Mouse (Mus musculus) embryonic facial prominence, embryonic 13.5 days (tissue): ENCODE results near the gene Klhl7. TPM values are rescaled to one million over a fixed set of nuclear protein-coding genes. Genes with fewer than 3 reads are reported as not detected.
"Not testable (repeated sequence)": the region's sequence is repeated elsewhere in the genome, so short reads cannot be mapped to it uniquely, and the experiment has no call there.

Experiments
- ATAC-seq: fragments of 200-750 bp; cut with Nextera tagmentation; 2 replicates; pipeline ENCODE4 v1.8.0; 2017; ENCODE audit warnings: low read depth; ENCODE audit not compliant: insufficient number of reproducible peaks, insufficient read depth, low FRiP score, low TSS enrichment
- H3K27ac ChIP-seq: fragments of 300-500 bp; sonication (generic); 2 replicates; pipeline ENCODE4 v1.5.1; 2015; ENCODE audit warnings: moderate library complexity, mild to moderate bottlenecking, inconsistent platforms
- H3K27me3 ChIP-seq: fragments of 300-500 bp; sonication (generic); 2 replicates; pipeline ENCODE4 v1.6.1; 2015; ENCODE audit warnings: mild to moderate bottlenecking, inconsistent platforms
- H3K36me3 ChIP-seq: fragments of 300-500 bp; sonication (generic); 2 replicates; pipeline ENCODE4 v1.6.1; 2015; ENCODE audit warnings: mild to moderate bottlenecking, inconsistent platforms
- H3K4me1 ChIP-seq: fragments of 300-500 bp; sonication (generic); 2 replicates; pipeline ENCODE4 v1.6.1; 2015; ENCODE audit warnings: inconsistent platforms
- H3K4me2 ChIP-seq: fragments of 300-500 bp; sonication (generic); 2 replicates; pipeline ENCODE4 v1.6.1; 2015; ENCODE audit warnings: moderate library complexity, mild to moderate bottlenecking, inconsistent platforms
- H3K4me3 ChIP-seq: fragments of 300-500 bp; sonication (generic); 2 replicates; pipeline ENCODE4 v1.5.1; 2015; ENCODE audit warnings: mild to moderate bottlenecking, inconsistent platforms
- H3K9ac ChIP-seq: fragments of 300-500 bp; sonication (generic); 2 replicates; pipeline ENCODE4 v1.6.1; 2015; ENCODE audit warnings: mild to moderate bottlenecking, inconsistent platforms
- H3K9me3 ChIP-seq: fragments of 300-500 bp; sonication (generic); 2 replicates; pipeline ENCODE4 v1.6.1; 2016; ENCODE audit warnings: inconsistent platforms
- WGBS: fragments of 180-500 bp; shearing (Covaris S2); methylation state at CpG from one replicate; pipeline ENCODE4 v1.1.7; 2015; ENCODE audit warnings: mixed read lengths; 5-methylcytosine and 5-hydroxymethylcytosine counted together
- polyA plus RNA-seq: library from polyadenylated mRNA; unstranded; fragments of >200 nt; fragmentation: Nextera tagmentation; extraction: Ambion mirVana; gene quantifications from 2 replicates; pipeline ENCODE4 v1.2.1, GENCODE M21; 2015

Klhl7 gene
- polyA plus RNA-seq, 1 experiment from 2014 or later, result 58.0 TPM

DNA sequence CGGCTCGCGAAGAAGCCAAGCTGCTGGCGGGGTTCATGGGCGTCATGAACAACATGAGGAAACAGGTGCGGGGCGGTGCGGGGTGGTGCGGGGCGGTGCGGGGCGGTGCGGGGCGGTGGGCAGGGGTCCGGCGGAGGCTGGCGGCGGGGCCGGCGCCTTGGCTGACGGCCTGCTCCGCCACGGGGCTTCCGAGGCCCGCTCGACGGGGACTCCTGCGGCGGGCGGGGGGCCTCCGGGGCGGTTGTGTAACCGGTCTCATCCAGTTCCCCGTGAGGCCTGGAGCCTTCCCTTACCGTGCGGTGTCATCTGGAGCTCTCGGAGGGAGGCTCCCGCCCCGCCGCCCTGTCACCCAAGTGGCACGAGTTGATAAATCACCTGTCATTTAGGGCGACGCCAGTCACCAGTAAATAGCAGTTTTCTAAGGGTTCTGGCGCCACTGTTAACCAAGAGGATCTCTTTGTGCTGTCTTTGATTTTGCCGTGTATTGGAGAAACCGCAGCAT, 456 bp downstream of the Klhl7 start:
- Histone ChIP-seq H3K9ac (peak overlapping the region; percentile 87), H3K4me2 (peak overlapping the region; percentile 72), H3K4me1 (peaks cover 8% of the 10 kb centered on the region; the same call in 1 of the 2 replicates), H3K4me3 (peak overlapping the region; percentile 74), H3K27me3 (no peaks in the 10 kb centered on the region), H3K27ac (peak overlapping the region; percentile 91), H3K9me3 (no peaks in the 10 kb centered on the region), H3K36me3 (no peaks in the 10 kb centered on the region)
- peak; percentile 75 for ATAC-seq
- WGBS, result under 1% methylated on average over 35 of the region's 46 CpGs

DNA sequence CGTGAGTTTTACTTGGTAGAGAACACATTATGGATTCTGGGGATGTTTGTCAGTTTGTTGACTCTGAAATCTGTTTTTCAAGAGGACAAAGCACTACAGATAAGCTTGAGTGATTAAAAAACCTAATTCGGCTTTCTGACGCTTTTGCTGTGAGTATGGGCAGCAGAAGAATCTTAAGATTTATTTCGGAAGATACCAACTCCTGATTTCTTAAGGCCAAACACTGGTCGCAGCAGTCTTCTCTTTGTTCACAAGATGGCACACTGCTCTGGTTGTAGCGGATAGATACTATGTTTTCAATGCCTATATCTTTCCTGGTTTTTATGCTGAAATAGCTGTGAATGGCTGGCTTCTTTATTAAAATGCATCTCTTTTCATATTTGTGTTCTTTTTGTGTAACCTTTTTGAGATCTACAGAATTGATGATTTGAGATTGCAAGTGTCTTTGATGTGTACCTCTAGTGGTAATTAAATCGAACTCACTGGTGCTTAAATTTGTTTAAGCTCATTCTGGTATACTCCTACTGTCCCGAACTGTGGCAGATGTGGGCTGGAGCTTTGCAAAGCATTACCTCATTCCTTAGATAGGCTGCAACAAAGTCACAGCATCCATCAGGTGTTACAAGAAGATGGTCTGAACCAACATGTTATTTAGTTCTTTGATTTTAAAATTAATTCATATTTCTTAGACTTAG, 1.2 kb downstream of the Klhl7 start:
- Histone ChIP-seq H3K27ac (peak overlapping the region; percentile 91; the same call in 1 of the 2 replicates), H3K9ac (peak overlapping the region; percentile 87), H3K9me3 (no peaks in the 10 kb centered on the region), H3K36me3 (no peaks in the 10 kb centered on the region), H3K4me1 (peaks cover 8% of the 10 kb centered on the region; the same call in 1 of the 2 replicates), H3K27me3 (no peaks in the 10 kb centered on the region), H3K4me3 (peak overlapping the region; percentile 74), H3K4me2 (peak overlapping the region; percentile 72)
- ATAC-seq, result no peak
- 8% methylated on average over 8 of the region's 8 CpGs for WGBS

DNA sequence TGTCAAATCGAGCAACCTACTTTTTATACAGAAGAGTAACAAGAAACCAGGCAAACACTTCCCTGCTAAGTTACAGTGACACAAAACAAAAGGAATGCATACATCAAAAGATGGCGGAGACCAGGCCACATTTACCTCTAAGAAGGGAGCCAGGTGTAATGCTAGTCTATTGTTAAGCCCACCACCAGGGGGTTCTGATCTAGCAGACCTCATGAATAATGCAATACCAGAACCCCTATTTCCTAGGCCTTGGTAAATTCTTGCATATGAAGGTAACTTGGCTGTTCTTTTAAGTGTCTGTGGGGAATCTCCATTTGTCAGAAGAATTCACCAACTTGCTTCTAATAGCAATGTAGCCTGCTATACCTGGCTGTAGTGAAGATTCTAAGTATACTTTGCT, 2.8 kb downstream of the Klhl7 start:
- not testable (repeated sequence) for H3K27me3 ChIP-seq, H3K4me3 ChIP-seq, H3K9ac ChIP-seq, ATAC-seq, H3K9me3 ChIP-seq, H3K4me2 ChIP-seq, H3K27ac ChIP-seq, H3K4me1 ChIP-seq, H3K36me3 ChIP-seq
- 77% methylated on average over 2 of the region's 2 CpGs for WGBS

DNA sequence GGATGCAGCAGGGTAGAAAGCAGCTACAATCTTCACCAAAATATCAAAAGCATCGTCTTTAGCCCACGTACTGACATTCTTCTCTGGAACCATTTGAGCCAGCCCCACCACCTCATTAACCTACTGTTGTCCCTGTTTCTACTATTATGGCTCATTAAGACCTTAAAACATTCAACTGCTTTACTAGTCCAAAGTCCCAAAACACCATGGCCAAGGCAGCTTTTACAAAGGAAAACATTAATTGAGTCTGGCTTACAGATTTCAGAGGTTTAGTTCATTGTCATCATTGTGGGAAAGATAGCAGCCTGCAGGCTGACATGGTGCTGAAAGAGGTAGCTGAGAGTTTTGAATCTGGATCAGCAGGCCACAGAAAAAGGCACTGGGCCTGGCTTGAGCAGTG, 3.4 kb downstream of the Klhl7 start:
- H3K9me3 ChIP-seq, result no peaks in the 10 kb centered on the region
- H3K36me3 ChIP-seq, result no peaks in the 10 kb centered on the region
- no peak overlapping the region for H3K4me2 ChIP-seq
- peaks cover 8% of the 10 kb centered on the region; the same call in 1 of the 2 replicates for H3K4me1 ChIP-seq
- no peaks in the 10 kb centered on the region for H3K27me3 ChIP-seq
- no peak for ATAC-seq
- no peak overlapping the region for H3K4me3 ChIP-seq
- no peak overlapping the region for H3K27ac ChIP-seq
- 75% methylated on average over 2 of the region's 2 CpGs for WGBS
- H3K9ac ChIP-seq, result no peak overlapping the region

DNA sequence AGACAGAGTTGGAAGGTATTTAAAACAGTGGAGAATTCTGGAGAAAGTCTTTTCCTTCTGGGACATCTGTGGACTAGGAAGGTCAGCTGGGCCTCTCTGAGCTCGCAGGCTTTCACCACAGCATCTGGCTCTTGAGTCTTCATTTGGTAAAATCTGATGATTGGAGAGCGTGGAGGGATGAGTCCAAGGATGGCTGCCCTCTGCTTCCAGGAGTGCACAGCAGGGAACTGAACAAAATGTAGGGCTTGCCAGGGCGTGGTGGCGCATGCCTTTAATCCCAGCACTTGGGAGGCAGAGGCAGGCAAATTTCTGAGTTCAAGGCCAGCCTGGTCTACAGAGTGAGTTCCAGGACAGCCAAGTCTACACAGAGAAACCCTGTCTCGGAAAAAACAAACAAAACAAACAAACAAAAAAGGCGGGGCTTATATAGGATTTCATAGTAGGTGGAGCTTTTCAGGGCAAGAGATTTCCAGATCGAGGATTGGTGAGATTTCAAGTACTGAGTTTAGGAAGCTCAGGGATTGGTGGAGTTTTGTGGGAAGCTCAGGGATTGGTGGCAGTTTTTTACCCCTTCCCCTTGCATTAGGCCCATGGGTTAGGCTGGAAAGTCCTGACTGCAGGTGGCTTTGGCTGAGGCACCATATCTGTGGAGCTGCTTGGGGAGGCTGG, 6.8 kb downstream of the Klhl7 start:
- ATAC-seq, result no peak
- no peak overlapping the region for H3K4me2 ChIP-seq
- H3K9me3 ChIP-seq, result no peaks in the 10 kb centered on the region
- WGBS, result 93% methylated on average over 7 of the region's 7 CpGs
- peaks cover 8% of the 10 kb centered on the region; the same call in 1 of the 2 replicates for H3K36me3 ChIP-seq
- H3K4me1 ChIP-seq, result 0 out of 2 replicates have a peak, but pooled peaks cover 2% of the 10 kb centered on the region
- no peak overlapping the region for H3K27ac ChIP-seq
- H3K27me3 ChIP-seq, result no peaks in the 10 kb centered on the region
- no peak overlapping the region for H3K4me3 ChIP-seq
- H3K9ac ChIP-seq, result no peak overlapping the region

DNA sequence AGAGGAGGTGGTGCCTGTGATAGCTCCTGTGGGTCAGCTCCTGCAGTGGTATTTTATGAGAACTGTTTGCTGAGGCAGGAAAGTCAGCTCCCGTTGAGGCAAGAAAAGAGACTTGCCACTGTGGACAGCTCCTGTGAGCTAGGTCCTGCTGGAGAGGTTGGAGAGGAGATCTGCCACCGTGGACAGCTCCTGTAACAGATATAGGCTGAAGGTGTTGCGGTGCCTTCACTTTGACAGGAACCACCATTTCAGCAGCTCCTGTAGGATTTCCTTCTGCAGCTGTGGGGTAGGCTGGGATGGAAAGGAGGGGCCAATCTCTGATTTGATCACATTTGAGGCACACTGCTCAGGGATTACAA, 7.3 kb downstream of the Klhl7 start:
- Histone ChIP-seq H3K27ac (no peak overlapping the region), H3K4me2 (no peak overlapping the region), H3K4me1 (0 out of 2 replicates have a peak, but pooled peaks cover 2% of the 10 kb centered on the region), H3K9ac (no peak overlapping the region), H3K4me3 (no peak overlapping the region), H3K36me3 (peaks cover 8% of the 10 kb centered on the region; the same call in 1 of the 2 replicates), H3K9me3 (no peaks in the 10 kb centered on the region), H3K27me3 (no peaks in the 10 kb centered on the region)
- 77% methylated on average over 3 of the region's 3 CpGs for WGBS
- ATAC-seq, result no peak

DNA sequence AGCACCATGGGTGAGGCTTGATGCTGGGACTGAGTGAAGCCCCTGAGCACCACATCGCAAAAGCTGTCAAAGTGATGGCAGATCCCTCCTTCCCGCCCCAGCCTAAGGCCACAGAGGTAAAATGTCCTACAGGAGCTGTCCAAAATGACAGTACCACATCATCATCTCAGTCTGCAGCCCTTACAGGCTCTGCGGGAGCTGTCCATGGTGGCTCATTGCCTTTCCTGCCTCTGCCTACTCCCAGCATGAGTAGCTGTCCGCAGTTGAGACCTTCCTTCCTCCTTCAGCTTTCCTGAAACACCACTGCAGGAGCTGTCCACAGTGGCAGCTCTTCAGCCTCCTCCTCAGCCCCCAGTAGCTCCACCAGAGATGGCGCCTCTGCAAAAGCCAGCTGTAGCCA, 9.7 kb downstream of the Klhl7 start:
- Histone ChIP-seq H3K36me3 (peaks cover 8% of the 10 kb centered on the region; the same call in 1 of the 2 replicates), H3K27me3 (no peaks in the 10 kb centered on the region), H3K27ac (no peak overlapping the region), H3K9ac (no peak overlapping the region), H3K4me3 (no peak overlapping the region), H3K4me1 (no peaks in the 10 kb centered on the region), H3K9me3 (no peaks in the 10 kb centered on the region), H3K4me2 (no peak overlapping the region)
- WGBS, result 84% methylated on average over 5 of the region's 5 CpGs
- ATAC-seq, result no peak

DNA sequence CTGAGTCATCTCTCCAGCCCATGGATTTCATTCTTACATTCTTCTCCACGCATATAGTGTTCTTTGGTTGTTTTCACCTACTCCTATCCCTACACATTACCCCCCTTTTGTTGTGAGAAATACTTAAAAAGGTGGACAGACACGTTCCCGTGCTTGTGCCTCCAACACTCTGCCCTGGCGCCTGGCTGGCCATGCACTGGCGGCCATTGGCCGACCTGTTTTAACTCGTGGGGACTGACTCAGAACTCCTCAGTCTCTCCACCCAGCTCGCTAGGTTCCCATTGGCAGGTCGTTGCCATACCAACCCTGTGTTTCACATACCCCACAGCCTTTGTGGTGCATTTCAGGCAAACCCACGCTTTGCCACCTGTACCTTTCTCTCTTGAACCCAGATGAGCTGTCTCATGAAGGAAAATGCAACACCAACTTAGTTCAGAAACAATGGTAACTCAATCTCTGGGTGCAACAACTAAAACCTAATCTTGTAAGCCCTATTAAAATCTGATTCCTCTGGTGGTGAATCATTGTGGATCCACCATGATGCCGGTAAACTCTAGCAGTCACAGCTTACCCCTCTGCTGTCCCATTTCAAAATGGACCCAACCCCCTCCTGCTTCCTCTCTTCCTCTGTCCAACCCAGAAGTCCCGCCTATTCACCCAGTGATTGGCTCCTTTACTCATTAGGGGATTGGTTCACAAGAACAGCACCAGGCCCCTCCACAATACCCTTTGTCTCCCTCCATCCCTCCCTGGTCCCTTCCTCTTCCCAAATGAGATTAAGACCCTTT, 11.9 kb downstream of the Klhl7 start:
- Histone ChIP-seq H3K27ac (no peak overlapping the region), H3K9me3 (no peaks in the 10 kb centered on the region), H3K4me3 (no peak overlapping the region), H3K27me3 (no peaks in the 10 kb centered on the region), H3K36me3 (peaks cover 8% of the 10 kb centered on the region; the same call in 1 of the 2 replicates), H3K4me2 (no peak overlapping the region), H3K9ac (no peak overlapping the region), H3K4me1 (no peaks in the 10 kb centered on the region)
- no peak for ATAC-seq
- WGBS, result 83% methylated on average over 12 of the region's 12 CpGs

DNA sequence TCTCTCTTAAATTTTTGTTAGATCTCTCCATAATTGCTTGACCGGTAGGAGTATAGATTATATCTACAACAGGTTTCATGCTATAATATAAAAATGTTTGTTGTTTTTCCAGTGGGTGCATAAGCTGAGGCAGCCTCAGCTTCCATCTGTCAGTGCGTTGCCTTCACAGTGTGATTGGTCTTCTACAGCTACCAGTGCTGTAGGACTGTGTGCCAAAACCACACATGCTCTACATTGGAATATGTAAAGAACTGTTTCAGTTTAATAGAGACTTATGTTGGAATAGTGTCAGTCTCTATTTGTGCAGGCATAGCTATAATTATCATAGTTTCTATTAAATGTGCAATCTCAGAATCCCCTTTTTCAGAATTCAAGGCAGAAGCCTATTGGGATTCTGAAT, 21.8 kb downstream of the Klhl7 start:
- Histone ChIP-seq H3K4me3 (no peak overlapping the region), H3K27ac (no peak overlapping the region), H3K36me3 (peaks cover 12% of the 10 kb centered on the region), H3K9ac (no peak overlapping the region), H3K4me1 (peaks cover 3% of the 10 kb centered on the region; the same call in 1 of the 2 replicates), H3K4me2 (no peak overlapping the region), H3K9me3 (no peaks in the 10 kb centered on the region), H3K27me3 (no peaks in the 10 kb centered on the region)
- 91% methylated on average over 2 of the region's 2 CpGs for WGBS
- ATAC-seq, result no peak

DNA sequence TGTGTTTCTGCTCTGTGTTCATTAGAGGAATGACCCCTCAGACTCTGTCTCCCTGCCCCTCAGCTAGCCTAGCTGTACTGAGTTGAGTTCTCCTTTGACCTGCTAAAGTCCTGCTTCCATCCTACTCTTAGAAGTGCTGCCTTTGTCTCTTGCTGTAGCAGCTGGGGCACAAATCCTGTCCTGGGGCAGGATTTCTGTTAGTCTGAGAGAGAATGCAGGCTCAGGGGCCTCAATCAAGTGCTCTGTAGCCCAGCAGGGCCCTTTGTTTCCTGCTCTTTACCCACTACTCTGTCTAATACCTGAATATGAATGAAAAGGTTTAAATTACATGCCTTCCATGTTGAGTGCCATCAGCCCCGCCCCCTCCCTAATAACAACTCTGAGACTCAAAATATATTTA, 23.8 kb downstream of the Klhl7 start:
- WGBS, result 48% methylated on average over 1 of the region's 1 CpGs
- Histone ChIP-seq H3K4me3 (no peak overlapping the region), H3K9me3 (no peaks in the 10 kb centered on the region), H3K27me3 (no peaks in the 10 kb centered on the region), H3K9ac (no peak overlapping the region), H3K4me1 (peaks cover 3% of the 10 kb centered on the region; the same call in 1 of the 2 replicates), H3K4me2 (no peak overlapping the region), H3K27ac (0 out of 2 replicates have a peak overlapping the region, but pooled peaks have one; percentile 1), H3K36me3 (peaks cover 6% of the 10 kb centered on the region; the same call in 1 of the 2 replicates)
- ATAC-seq, result no peak

DNA sequence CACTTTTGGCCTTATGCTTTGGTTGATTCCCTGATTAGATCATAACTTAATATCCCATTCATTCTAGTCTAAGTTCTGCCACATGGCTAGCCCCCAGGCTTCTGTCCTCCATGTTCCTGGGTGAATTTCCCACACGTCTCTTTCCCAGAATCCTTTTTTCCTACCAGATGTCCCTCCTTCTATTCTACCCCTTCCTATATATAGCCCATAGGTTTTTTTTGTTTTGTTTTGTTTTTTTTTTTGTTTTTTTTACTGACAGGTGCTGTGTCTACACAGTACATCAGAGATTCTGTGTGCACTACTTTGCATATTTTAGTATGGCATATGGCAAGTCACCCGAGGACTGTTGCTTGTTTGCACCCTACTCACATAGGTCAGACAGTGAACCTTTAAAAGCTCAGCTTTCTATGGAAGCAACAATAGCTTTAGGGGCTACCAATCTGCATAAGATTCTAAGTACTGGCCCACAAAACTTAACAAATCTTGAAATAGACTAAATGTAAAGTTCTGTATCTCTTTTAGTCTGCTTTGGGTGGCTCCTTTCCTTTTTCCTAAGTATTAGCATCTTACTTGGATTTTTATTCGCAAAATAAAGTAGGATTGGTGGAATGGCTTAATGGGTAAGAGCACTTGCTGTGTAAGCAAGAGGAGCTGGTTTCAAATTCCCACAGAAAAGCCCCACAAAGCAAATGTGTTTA, 24.3 kb downstream of the Klhl7 start:
- H3K36me3 ChIP-seq, result peaks cover 6% of the 10 kb centered on the region; the same call in 1 of the 2 replicates
- no peak overlapping the region for H3K27ac ChIP-seq
- no peak overlapping the region for H3K4me3 ChIP-seq
- peaks cover 3% of the 10 kb centered on the region; the same call in 1 of the 2 replicates for H3K4me1 ChIP-seq
- H3K4me2 ChIP-seq, result no peak overlapping the region
- H3K9me3 ChIP-seq, result no peaks in the 10 kb centered on the region
- no peak for ATAC-seq
- no peaks in the 10 kb centered on the region for H3K27me3 ChIP-seq
- no peak overlapping the region for H3K9ac ChIP-seq
- WGBS, result 60% methylated on average over 3 of the region's 3 CpGs
